Mouse (Mus musculus) intestine, postnatal 0 days (tissue): ENCODE results near the gene Tceal1. TPM values are rescaled to one million over a fixed set of nuclear protein-coding genes. Genes with fewer than 3 reads are reported as not detected.

Source experiments
- ATAC-seq: fragments of 200-750 bp; cut with Nextera tagmentation; 2 replicates; pipeline ENCODE4 v1.8.0; 2017; ENCODE audit warnings: mild to moderate bottlenecking, moderate TSS enrichment, moderate library complexity
- H3K27ac ChIP-seq: fragments of 300-500 bp; sonication (generic); 2 replicates; pipeline ENCODE4 v1.5.1; 2014; ENCODE audit warnings: mild to moderate bottlenecking, low read depth, low read length, moderate library complexity
- H3K27me3 ChIP-seq: fragments of 300-500 bp; sonication (generic); replicated peaks from 2 replicates; pipeline ENCODE4 v1.6.1; 2014; ENCODE audit warnings: low read length, mixed read lengths; ENCODE audit not compliant: control insufficient read depth, insufficient read depth
- H3K36me3 ChIP-seq: fragments of 300-500 bp; sonication (generic); 2 replicates; pipeline ENCODE4 v1.6.1; 2014; ENCODE audit warnings: mild to moderate bottlenecking, moderate library complexity; ENCODE audit not compliant: control insufficient read depth, insufficient read depth
- H3K4me1 ChIP-seq: fragments of 300-500 bp; sonication (generic); replicated peaks from 2 replicates; pipeline ENCODE4 v1.6.1; 2014; ENCODE audit warnings: antibody characterized with exemption, low read length, mixed read lengths; ENCODE audit not compliant: control insufficient read depth, insufficient read depth
- H3K4me2 ChIP-seq: fragments of 300-500 bp; sonication (generic); replicated peaks from 2 replicates; pipeline ENCODE4 v1.6.1; 2014; ENCODE audit warnings: low read depth, mild to moderate bottlenecking, moderate library complexity
- H3K4me3 ChIP-seq: fragments of 300-500 bp; sonication (generic); 2 replicates; pipeline ENCODE4 v1.5.1; 2014; ENCODE audit warnings: low read depth, low read length
- H3K9ac ChIP-seq: fragments of 300-500 bp; sonication (generic); 2 replicates; pipeline ENCODE4 v1.6.1; 2014; ENCODE audit warnings: mild to moderate bottlenecking, low read depth, low read length
- H3K9me3 ChIP-seq: fragments of 300-500 bp; sonication (generic); 2 replicates; pipeline ENCODE4 v1.6.1; 2016; ENCODE audit warnings: mixed run types; ENCODE audit not compliant: control insufficient read depth
- CTCF ChIP-seq: sonication (generic); IDR thresholded peaks from 2 replicates; pipeline ENCODE4 v1.5.1; 2016; ENCODE audit warnings: low read depth, mild to moderate bottlenecking, control low read depth, antibody characterized with exemption, moderate library complexity
- WGBS: fragments of 180-500 bp; shearing (Covaris S2); extraction: QIAGEN DNeasy Blood & Tissue Kit; methylation state at CpG from one replicate; pipeline ENCODE4 v1.1.7; 2014; 5-methylcytosine and 5-hydroxymethylcytosine counted together
- polyA plus RNA-seq: library from polyadenylated mRNA; unstranded; fragments of >200 nt; fragmentation: Nextera tagmentation; extraction: Ambion mirVana; gene quantifications from 2 replicates; pipeline ENCODE4 v1.2.1, GENCODE M21; 2015

Tceal1 gene
- polyA plus RNA-seq, 1 experiment from 2014 or later, result 6.1 TPM

DNA sequence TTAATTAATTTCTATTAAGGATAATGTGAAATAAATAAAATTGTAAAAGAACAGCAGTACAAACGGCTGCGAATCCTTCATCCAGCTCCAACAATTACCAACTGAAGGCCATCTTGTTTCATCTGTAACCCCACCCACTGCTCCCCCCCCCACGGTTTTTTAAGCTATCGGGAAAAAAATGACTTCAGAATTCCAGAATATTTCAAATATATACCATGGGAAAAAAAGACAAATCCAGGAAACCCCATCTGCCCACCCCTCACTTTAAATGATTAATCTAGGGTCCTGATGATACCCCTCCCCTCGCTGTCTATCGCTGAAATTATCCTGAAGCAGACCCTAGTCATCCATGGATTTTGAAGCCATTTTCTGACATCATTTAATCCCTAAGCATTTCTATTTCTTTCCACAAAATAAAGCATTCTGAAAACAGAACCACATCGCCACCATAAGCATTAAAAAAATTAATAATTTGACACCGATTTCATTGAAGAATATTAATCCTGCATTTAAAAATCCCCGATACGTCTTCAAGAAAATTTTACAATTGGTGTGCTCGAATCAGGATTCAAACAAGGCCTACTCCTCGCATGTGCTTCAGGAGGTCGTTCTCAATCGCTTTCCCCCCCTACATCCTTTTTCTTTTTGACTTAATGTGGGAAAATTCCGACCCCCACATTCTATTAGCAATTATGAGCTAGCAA, 32.5 kb downstream of the Tceal1 start:
- Histone ChIP-seq H3K27ac (peak overlapping the region; percentile 77), H3K9me3 (no peaks in the 10 kb centered on the region), H3K4me1 (no peaks in the 10 kb centered on the region), H3K27me3 (no peaks in the 10 kb centered on the region), H3K4me2 (peak overlapping the region; percentile 52), H3K36me3 (no peaks in the 10 kb centered on the region), H3K9ac (peak overlapping the region; percentile 67), H3K4me3 (peak overlapping the region; percentile 63)
- ATAC-seq, result no peak
- WGBS, result 24% methylated on average over 15 of the region's 15 CpGs
- TF ChIP-seq CTCF, result no peak

DNA sequence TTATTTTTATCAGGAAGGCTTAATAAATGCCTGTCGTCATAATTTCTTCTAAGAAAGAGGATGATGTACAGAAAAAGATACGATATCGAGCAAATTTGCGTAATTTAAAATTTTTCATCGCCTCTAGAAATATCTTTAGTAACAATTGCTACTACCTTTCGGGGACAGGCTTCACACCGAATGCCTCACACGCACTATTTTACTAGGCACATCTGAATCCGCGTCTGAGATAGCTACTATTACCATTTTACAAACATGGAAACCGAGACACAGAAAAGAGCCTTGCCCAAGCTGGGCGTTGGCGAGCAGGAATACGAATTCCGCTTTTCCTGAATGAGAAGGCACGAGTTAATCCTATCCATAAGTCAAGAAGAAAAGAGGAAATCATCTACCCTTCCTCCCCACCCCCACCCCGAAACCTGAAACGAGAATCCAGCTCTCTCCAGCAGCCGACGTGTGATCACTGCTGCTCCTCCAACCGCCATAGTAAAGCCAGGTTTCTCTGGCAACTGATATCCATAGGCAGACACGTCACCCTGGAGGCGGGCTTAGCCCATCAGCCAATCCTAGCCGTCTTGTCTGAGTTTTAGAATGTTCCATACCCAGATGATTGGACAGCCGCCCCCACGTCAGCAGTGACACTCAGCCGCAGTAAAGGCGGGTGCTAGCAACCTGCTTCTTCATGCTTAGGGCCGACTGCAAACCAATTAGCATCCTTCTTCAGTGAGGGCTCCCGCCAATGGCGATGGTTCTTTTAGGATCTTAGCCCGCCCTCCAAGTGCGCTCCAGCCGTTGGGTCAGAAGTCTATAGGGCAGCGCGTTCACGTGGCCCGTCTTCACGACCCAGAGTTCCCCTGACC, 33.2 kb downstream of the Tceal1 start:
- Histone ChIP-seq H3K9ac (peak overlapping the region; percentile 67), H3K27ac (peak overlapping the region; percentile 82), H3K4me1 (no peaks in the 10 kb centered on the region), H3K36me3 (no peaks in the 10 kb centered on the region), H3K4me3 (peak overlapping the region; percentile 63), H3K27me3 (no peaks in the 10 kb centered on the region), H3K9me3 (no peaks in the 10 kb centered on the region), H3K4me2 (peak overlapping the region; percentile 57)
- 24% methylated on average over 39 of the region's 39 CpGs for WGBS
- TF ChIP-seq CTCF, result no peak
- peak; percentile 96 for ATAC-seq

DNA sequence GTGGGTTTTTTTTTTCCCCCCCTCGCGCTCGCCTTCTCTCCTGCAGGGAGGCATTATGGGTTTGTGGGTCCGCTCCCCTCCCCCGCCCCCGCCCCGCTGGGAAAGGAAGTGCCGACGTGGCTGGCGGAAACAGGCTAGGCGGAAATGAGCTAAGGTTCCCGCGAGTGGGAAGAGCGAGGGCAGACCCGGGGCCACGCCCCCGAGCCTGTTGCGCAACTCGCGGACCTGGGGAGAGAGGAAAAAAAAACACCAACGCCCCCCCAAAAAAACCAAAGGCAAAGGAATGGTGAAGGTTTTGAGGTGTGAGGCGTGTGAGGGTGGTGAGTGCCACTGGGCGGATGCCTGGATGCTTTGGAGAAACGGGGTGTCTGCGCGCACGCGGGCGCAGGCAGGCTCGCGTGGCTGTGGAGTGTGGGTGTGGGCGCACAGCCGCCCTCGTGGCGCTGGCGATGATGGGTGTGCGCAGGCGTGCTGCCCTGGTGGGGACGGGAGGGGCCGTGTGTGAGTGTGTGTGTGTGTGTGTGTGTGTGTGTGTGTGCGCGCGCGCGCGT, 33.9 kb downstream of the Tceal1 start:
- Histone ChIP-seq H3K36me3 (no peaks in the 10 kb centered on the region), H3K4me2 (peak overlapping the region; percentile 57), H3K4me1 (no peaks in the 10 kb centered on the region), H3K27me3 (no peaks in the 10 kb centered on the region), H3K4me3 (peak overlapping the region; percentile 45), H3K9ac (peak overlapping the region; percentile 46; the same call in 1 of the 2 replicates), H3K27ac (peak overlapping the region; percentile 82), H3K9me3 (no peaks in the 10 kb centered on the region)
- WGBS, result 27% methylated on average over 45 of the region's 46 CpGs
- no peak for TF ChIP-seq CTCF
- ATAC-seq, result peak; percentile 71

DNA sequence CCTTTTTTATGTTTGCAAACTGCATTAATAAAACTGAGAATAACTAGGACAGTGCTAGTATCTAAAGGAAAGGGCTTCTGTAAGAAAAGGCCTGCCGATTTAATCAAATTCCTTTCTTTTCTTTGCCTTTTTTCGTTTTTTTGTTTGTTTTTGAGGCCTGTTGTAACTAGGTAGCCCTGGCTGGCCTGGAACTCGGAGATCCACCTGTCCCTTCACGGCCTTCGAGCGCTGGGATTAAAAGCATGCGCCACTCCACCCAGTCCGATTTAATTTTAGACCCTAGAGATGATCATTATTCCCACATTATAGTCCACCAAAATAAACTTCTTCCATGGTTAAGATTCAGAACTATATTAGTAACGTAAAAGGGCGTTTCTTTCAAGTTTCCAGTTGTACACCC, 34.5 kb downstream of the Tceal1 start:
- 24% methylated on average over 10 of the region's 10 CpGs for WGBS
- H3K4me1 ChIP-seq, result no peaks in the 10 kb centered on the region
- ATAC-seq, result no peak

DNA sequence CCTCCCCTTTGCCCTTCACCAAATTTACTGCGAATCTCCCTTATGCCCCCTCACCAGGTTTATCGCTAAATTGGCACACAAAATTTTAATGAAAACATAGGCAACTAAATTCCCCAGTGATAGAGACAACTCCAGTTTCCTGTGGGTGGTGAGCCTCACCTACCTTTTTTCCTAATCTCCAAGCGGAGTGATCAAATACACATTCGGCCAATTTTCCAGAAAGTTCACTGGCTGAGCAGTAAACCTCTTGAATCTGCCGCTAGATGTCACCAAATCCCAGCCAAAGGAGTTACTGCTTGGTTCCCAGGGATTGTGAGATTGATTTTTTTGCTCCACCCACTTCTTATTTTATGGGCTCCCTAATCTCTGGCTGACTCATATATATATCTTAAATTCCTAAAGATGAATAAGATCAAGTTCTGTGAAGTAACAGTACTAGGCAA, 34.9 kb downstream of the Tceal1 start:
- no peak for ATAC-seq
- Histone ChIP-seq H3K4me1 (no peaks in the 10 kb centered on the region), H3K9me3 (no peaks in the 10 kb centered on the region), H3K4me2 (peak overlapping the region; percentile 57), H3K27ac (peak overlapping the region; percentile 82; the same call in 1 of the 2 replicates), H3K9ac (peak overlapping the region; percentile 46; the same call in 1 of the 2 replicates), H3K4me3 (peak overlapping the region; percentile 45), H3K27me3 (no peaks in the 10 kb centered on the region), H3K36me3 (no peaks in the 10 kb centered on the region)
- 24% methylated on average over 5 of the region's 5 CpGs for WGBS
- TF ChIP-seq CTCF, result peak; percentile 74

More for the DNA sequence above, 34.5 kb downstream of the Tceal1 start:
- Histone ChIP-seq H3K36me3 (no peaks in the 10 kb centered on the region), H3K4me2 (peak overlapping the region; percentile 57), H3K9ac (peak overlapping the region; percentile 46), H3K9me3 (no peaks in the 10 kb centered on the region), H3K27me3 (no peaks in the 10 kb centered on the region), H3K4me3 (peak overlapping the region; percentile 45), H3K27ac (peak overlapping the region; percentile 82)
- no peak for TF ChIP-seq CTCF

DNA sequence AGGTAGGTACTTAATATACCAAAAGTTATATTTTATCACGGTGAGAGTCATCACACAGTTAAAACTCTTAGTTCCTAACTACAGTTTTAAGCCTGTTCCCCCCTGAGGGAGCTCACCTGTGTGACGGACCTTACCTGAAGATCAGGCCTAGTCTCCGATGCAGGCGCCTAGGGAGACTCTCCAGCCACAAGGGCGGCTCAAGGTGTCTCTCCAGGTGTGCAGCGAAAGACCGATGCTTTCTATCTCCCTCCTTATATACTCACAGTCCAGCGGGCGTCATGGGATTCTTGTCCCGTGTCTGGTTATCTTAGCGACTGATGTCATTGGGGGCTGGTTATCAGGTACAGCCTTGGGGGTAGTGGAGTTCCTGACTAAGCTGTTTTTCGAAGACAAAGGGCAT, 35.7 kb downstream of the Tceal1 start, which contains the start of gene Morf4l2:
TSS of gene Morf4l2 (minus strand) at position 232 of the 400 bp plus-strand sequence.
- Histone ChIP-seq H3K27me3 (no peaks in the 10 kb centered on the region), H3K4me2 (peak within 1 kb of the TSS; percentile 57), H3K9me3 (no peaks in the 10 kb centered on the region), H3K27ac (peak within 1 kb of the TSS; percentile 82; the same call in 1 of the 2 replicates), H3K4me1 (no peaks in the 10 kb centered on the region), H3K4me3 (peak within 1 kb of the TSS; percentile 45), H3K9ac (peak within 1 kb of the TSS; percentile 46; the same call in 1 of the 2 replicates), H3K36me3 (no peaks in the 10 kb centered on the region)
- WGBS, result 85% methylated on average over 12 of the region's 12 CpGs
- no peak for ATAC-seq
- TF ChIP-seq CTCF, result no peak
